Mouse (Mus musculus): ENCODE measurements around the gene Ak1. TPM values are rescaled to one million over a fixed set of nuclear protein-coding genes. Genes with fewer than 3 reads are reported as not detected.

Gene Ak1
- polyA plus RNA-seq, 1 experiment, result 11.0 TPM

GRCm38 (mm10) chr2:32665853-32666252 lies 44.3 kb downstream of the Ak1 start:
- Histone ChIP-seq H3K27me3 (replicated peaks) (no peaks in the 10 kb centered on the region), H3K4me3 (replicated peaks) (no peak overlapping the region), H3K36me3 (replicated peaks; ENCODE audit: low read length) (peaks cover 88% of the 10 kb centered on the region), H3K4me1 (peaks cover 45% of the 10 kb centered on the region), H3K9me3 (no peaks in the 10 kb centered on the region)
- TF ChIP-seq GATA1 (IDR thresholded peaks at IDR 0.05; ENCODE audit: borderline replicate concordance, low read length) (no peak), FLI1 (IDR thresholded peaks at IDR 0.05; ENCODE audit: low read length) (no peak)

GRCm38 (mm10) chr2:32667775-32668174 lies 46.2 kb downstream of the Ak1 start:
- H3K27me3 ChIP-seq (replicated peaks), result no peaks in the 10 kb centered on the region
- H3K4me1 ChIP-seq, result peaks cover 42% of the 10 kb centered on the region
- no peak overlapping the region for H3K4me3 ChIP-seq (replicated peaks)
- no peaks in the 10 kb centered on the region for H3K9me3 ChIP-seq
- peaks cover 90% of the 10 kb centered on the region for H3K36me3 ChIP-seq (replicated peaks; ENCODE audit: low read length)
- no peak for TF ChIP-seq GATA1 (IDR thresholded peaks at IDR 0.05; ENCODE audit: borderline replicate concordance, low read length)
- no peak for TF ChIP-seq FLI1 (IDR thresholded peaks at IDR 0.05; ENCODE audit: low read length)

- Histone ChIP-seq H3K27me3 (replicated peaks) (no peaks in the 10 kb centered on the region), H3K4me1 (peaks cover 42% of the 10 kb centered on the region), H3K4me3 (replicated peaks) (no peak overlapping the region), H3K36me3 (replicated peaks; ENCODE audit: low read length) (peaks cover 92% of the 10 kb centered on the region), H3K9me3 (no peaks in the 10 kb centered on the region)
- TF ChIP-seq GATA1 (IDR thresholded peaks at IDR 0.05; ENCODE audit: borderline replicate concordance, low read length), result no peak
- no peak for TF ChIP-seq FLI1 (IDR thresholded peaks at IDR 0.05; ENCODE audit: low read length)
Observed at GRCm38 (mm10) chr2:32668176-32668575, 46.6 kb downstream of the Ak1 start.

GRCm38 (mm10) chr2:32669876-32670275 lies 48.3 kb downstream of the Ak1 start:
- H3K36me3 ChIP-seq (replicated peaks; ENCODE audit: low read length), result peaks cover 92% of the 10 kb centered on the region
- H3K27me3 ChIP-seq (replicated peaks), result no peaks in the 10 kb centered on the region
- H3K9me3 ChIP-seq, result no peaks in the 10 kb centered on the region
- TF ChIP-seq FLI1 (IDR thresholded peaks at IDR 0.05; ENCODE audit: low read length) (no peak), GATA1 (IDR thresholded peaks at IDR 0.05; ENCODE audit: borderline replicate concordance, low read length) (no peak)
- H3K4me3 ChIP-seq (replicated peaks), result no peak overlapping the region
- H3K4me1 ChIP-seq, result peaks cover 40% of the 10 kb centered on the region

- Histone ChIP-seq H3K36me3 (replicated peaks; ENCODE audit: low read length) (peaks cover 90% of the 10 kb centered on the region), H3K4me1 (peaks cover 28% of the 10 kb centered on the region), H3K4me3 (replicated peaks) (no peak overlapping the region), H3K27me3 (replicated peaks) (no peaks in the 10 kb centered on the region), H3K9me3 (no peaks in the 10 kb centered on the region)
- TF ChIP-seq GATA1 (IDR thresholded peaks at IDR 0.05; ENCODE audit: borderline replicate concordance, low read length) (no peak), FLI1 (IDR thresholded peaks at IDR 0.05; ENCODE audit: low read length) (no peak)
Observed at GRCm38 (mm10) chr2:32671147-32671546, 49.6 kb downstream of the Ak1 start.

- Histone ChIP-seq H3K4me1 (peaks cover 28% of the 10 kb centered on the region), H3K9me3 (no peaks in the 10 kb centered on the region), H3K4me3 (replicated peaks) (no peak overlapping the region), H3K27me3 (replicated peaks) (no peaks in the 10 kb centered on the region), H3K36me3 (replicated peaks; ENCODE audit: low read length) (peaks cover 88% of the 10 kb centered on the region)
- no peak for TF ChIP-seq GATA1 (IDR thresholded peaks at IDR 0.05; ENCODE audit: borderline replicate concordance, low read length)
- TF ChIP-seq FLI1 (IDR thresholded peaks at IDR 0.05; ENCODE audit: low read length), result no peak
Observed at GRCm38 (mm10) chr2:32671907-32672595, 50.5 kb downstream of the Ak1 start.

- H3K36me3 ChIP-seq (replicated peaks; ENCODE audit: low read length), result peaks cover 91% of the 10 kb centered on the region
- no peaks in the 10 kb centered on the region for H3K9me3 ChIP-seq
- H3K27me3 ChIP-seq (replicated peaks), result no peaks in the 10 kb centered on the region
- TF ChIP-seq GATA1 (IDR thresholded peaks at IDR 0.05; ENCODE audit: borderline replicate concordance, low read length) (no peak), FLI1 (IDR thresholded peaks at IDR 0.05; ENCODE audit: low read length) (no peak)
- H3K4me1 ChIP-seq, result peaks cover 32% of the 10 kb centered on the region
- no peak overlapping the region for H3K4me3 ChIP-seq (replicated peaks)
Observed at GRCm38 (mm10) chr2:32673176-32673917, 51.8 kb downstream of the Ak1 start.

- peaks cover 18% of the 10 kb centered on the region for H3K4me1 ChIP-seq
- H3K4me3 ChIP-seq (replicated peaks), result no peak overlapping the region
- no peaks in the 10 kb centered on the region for H3K27me3 ChIP-seq (replicated peaks)
- TF ChIP-seq FLI1 (IDR thresholded peaks at IDR 0.05; ENCODE audit: low read length), result no peak
- no peak for TF ChIP-seq GATA1 (IDR thresholded peaks at IDR 0.05; ENCODE audit: borderline replicate concordance, low read length)
- no peaks in the 10 kb centered on the region for H3K9me3 ChIP-seq
- peaks cover 93% of the 10 kb centered on the region for H3K36me3 ChIP-seq (replicated peaks; ENCODE audit: low read length)
Observed at GRCm38 (mm10) chr2:32676821-32677220, 55.3 kb downstream of the Ak1 start.

- no peaks in the 10 kb centered on the region for H3K9me3 ChIP-seq
- peaks cover 20% of the 10 kb centered on the region for H3K4me1 ChIP-seq
- H3K27me3 ChIP-seq (replicated peaks), result no peaks in the 10 kb centered on the region
- TF ChIP-seq GATA1 (IDR thresholded peaks at IDR 0.05; ENCODE audit: borderline replicate concordance, low read length) (no peak), FLI1 (IDR thresholded peaks at IDR 0.05; ENCODE audit: low read length) (no peak)
- H3K4me3 ChIP-seq (replicated peaks), result no peak overlapping the region
- peaks cover 93% of the 10 kb centered on the region for H3K36me3 ChIP-seq (replicated peaks; ENCODE audit: low read length)
Observed at GRCm38 (mm10) chr2:32677683-32678082, 56.1 kb downstream of the Ak1 start.

- Histone ChIP-seq H3K9me3 (no peaks in the 10 kb centered on the region), H3K4me3 (replicated peaks) (no peak overlapping the region), H3K4me1 (peaks cover 20% of the 10 kb centered on the region), H3K27me3 (replicated peaks) (no peaks in the 10 kb centered on the region), H3K36me3 (replicated peaks; ENCODE audit: low read length) (peaks cover 92% of the 10 kb centered on the region)
- TF ChIP-seq GATA1 (IDR thresholded peaks at IDR 0.05; ENCODE audit: borderline replicate concordance, low read length), result no peak
- TF ChIP-seq FLI1 (IDR thresholded peaks at IDR 0.05; ENCODE audit: low read length), result no peak
Observed at GRCm38 (mm10) chr2:32680051-32680451, 58.5 kb downstream of the Ak1 start.
